Mouse (Mus musculus): ENCODE results near the gene Ccdc84.
"Not testable (repeated sequence)": the region's sequence is repeated elsewhere in the genome, so short reads cannot be mapped to it uniquely, and the experiment has no call there.

The Ccdc84 gene

GRCm38 (mm10) chr9:44418519-44419385, at the start of gene Ccdc84:
TSS of gene Ccdc84 (minus strand) at chr9:44418569.
- DNase-seq = no peak

- no peak for DNase-seq
Observed at GRCm38 (mm10) chr9:44461950-44462349, 43.6 kb upstream of the Ccdc84 start.

- peak; percentile 41 to 63 for DNase-seq
Observed at GRCm38 (mm10) chr9:44457035-44457742, 38.8 kb upstream of the Ccdc84 start.

GRCm38 (mm10) chr9:44454891-44455220, 36.5 kb upstream of the Ccdc84 start, which contains the start of gene Upk2:
TSS of gene Upk2 (minus strand) at chr9:44454976.
- DNase-seq = no peak

GRCm38 (mm10) chr9:44454132-44454890, 35.9 kb upstream of the Ccdc84 start:
- peak; percentile 93 to 94 for DNase-seq

- no peak for DNase-seq
Observed at GRCm38 (mm10) chr9:44450387-44450786, 32.0 kb upstream of the Ccdc84 start.

- not testable (repeated sequence) for DNase-seq
Observed at GRCm38 (mm10) chr9:44444402-44445025, 26.1 kb upstream of the Ccdc84 start.

- no peak for DNase-seq
Observed at GRCm38 (mm10) chr9:44440961-44441360, 22.6 kb upstream of the Ccdc84 start, which contains the start of gene Foxr1. TSS of gene Foxr1 (minus strand) at chr9:44441136.

- DNase-seq = no peak
Observed at GRCm38 (mm10) chr9:44435747-44436146, 17.4 kb upstream of the Ccdc84 start.

- DNase-seq = no peak
Observed at GRCm38 (mm10) chr9:44432577-44433185, 14.3 kb upstream of the Ccdc84 start.

GRCm38 (mm10) chr9:44423576-44423975, 5.2 kb upstream of the Ccdc84 start:
- DNase-seq = no peak

GRCm38 (mm10) chr9:44420280-44420898, 2.0 kb upstream of the Ccdc84 start:
- DNase-seq = no peak

- DNase-seq = not testable (repeated sequence)
Observed at GRCm38 (mm10) chr9:44419730-44420129, 1.4 kb upstream of the Ccdc84 start.

- DNase-seq = peak; percentile 98 to 99
Observed at GRCm38 (mm10) chr9:44417892-44418363, 441 bp downstream of the Ccdc84 start.

GRCm38 (mm10) chr9:44417156-44417891, 1.0 kb downstream of the Ccdc84 start:
- DNase-seq = no peak

- no peak for DNase-seq
Observed at GRCm38 (mm10) chr9:44412781-44413180, 5.6 kb downstream of the Ccdc84 start.

- no peak for DNase-seq
Observed at GRCm38 (mm10) chr9:44412306-44412705, 6.1 kb downstream of the Ccdc84 start.

- no peak for DNase-seq
Observed at GRCm38 (mm10) chr9:44411601-44412130, 6.7 kb downstream of the Ccdc84 start.

- DNase-seq = no peak
Observed at GRCm38 (mm10) chr9:44410647-44411336, 7.6 kb downstream of the Ccdc84 start.

GRCm38 (mm10) chr9:44408693-44409092, 9.7 kb downstream of the Ccdc84 start:
- not testable (repeated sequence) for DNase-seq

Data from kidney, postnatal 4 days (tissue).